Mouse (Mus musculus): Measurements from ENCODE around the gene Cux2. TPM values are rescaled to one million over a fixed set of nuclear protein-coding genes. Genes with fewer than 3 reads are reported as not detected.

Gene Cux2
- polyA plus RNA-seq, 1 experiment: 0.62 TPM

DNA sequence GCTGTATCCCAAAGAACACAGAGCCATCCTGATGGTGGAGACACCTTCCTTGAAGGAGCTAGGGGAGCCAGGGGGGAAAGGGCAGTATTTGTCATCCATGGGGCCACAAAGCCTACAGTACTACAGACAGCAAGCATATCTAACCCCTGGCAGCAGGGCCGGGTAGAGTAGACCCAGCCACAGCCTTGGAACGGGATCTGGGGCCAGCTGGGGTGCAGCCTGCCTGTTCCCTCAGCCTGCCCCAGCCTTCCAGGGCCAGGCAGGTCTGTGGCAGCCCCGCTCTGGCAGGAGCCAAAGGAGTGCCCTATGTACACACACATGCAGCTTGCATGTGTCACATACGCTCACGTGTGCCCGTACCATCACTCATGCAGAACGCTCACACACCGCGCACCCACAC lies 48.6 kb downstream of the Cux2 start:
- TF ChIP-seq SRF (IDR thresholded peaks at IDR 0.05; ENCODE audit: control insufficient read depth, insufficient read length, low read depth) (no peak), E2F4 (IDR thresholded peaks at IDR 0.05; ENCODE audit: insufficient read depth) (no peak), TCF3 (IDR thresholded peaks at IDR 0.05; ENCODE audit: insufficient read length, low read depth) (no peak), REST (IDR thresholded peaks at IDR 0.05; ENCODE audit: insufficient read depth, insufficient read length) (no peak), MYOD1 (IDR thresholded peaks at IDR 0.05; ENCODE audit: control insufficient read depth in 1 of 3, insufficient read length in 2 of 3, low read depth in 2 of 3) (no peak), MAX (IDR thresholded peaks at IDR 0.05; ENCODE audit: low read depth) (no peak), USF1 (IDR thresholded peaks at IDR 0.05; ENCODE audit: low read depth) (no peak), CEBPB (IDR thresholded peaks at IDR 0.05; ENCODE audit: insufficient read depth, poor library complexity, severe bottlenecking) (no peak), TCF12 (IDR thresholded peaks at IDR 0.05; ENCODE audit: insufficient read depth, poor library complexity, severe bottlenecking) (no peak), POLR2A (IDR thresholded peaks at IDR 0.05; ENCODE audit: insufficient read length, low read depth) (no peak), MYOG (IDR thresholded peaks at IDR 0.05; ENCODE audit: control insufficient read depth in 1 of 3, insufficient read depth in 1 of 3, insufficient read length in 2 of 3, low read depth in 2 of 3) (no peak), POLR2AphosphoS2 (IDR thresholded peaks at IDR 0.05; ENCODE audit: insufficient read length, low read depth) (no peak)
- no peak overlapping the region for H3K4me3 ChIP-seq
- H3K4me2 ChIP-seq (ENCODE audit: low read depth): no peak overlapping the region
- no peaks in the 10 kb centered on the region for H3K36me3 ChIP-seq (ENCODE audit: control insufficient read depth, insufficient read depth)
- no peak overlapping the region for H3ac ChIP-seq (ENCODE audit: control insufficient read depth, insufficient read length)
- H3K27me3 ChIP-seq (ENCODE audit: control insufficient read depth, insufficient read depth, insufficient read length): peaks cover 83% of the 10 kb centered on the region
- no peaks in the 10 kb centered on the region for H3K79me2 ChIP-seq (ENCODE audit: control insufficient read depth, insufficient read depth)

DNA sequence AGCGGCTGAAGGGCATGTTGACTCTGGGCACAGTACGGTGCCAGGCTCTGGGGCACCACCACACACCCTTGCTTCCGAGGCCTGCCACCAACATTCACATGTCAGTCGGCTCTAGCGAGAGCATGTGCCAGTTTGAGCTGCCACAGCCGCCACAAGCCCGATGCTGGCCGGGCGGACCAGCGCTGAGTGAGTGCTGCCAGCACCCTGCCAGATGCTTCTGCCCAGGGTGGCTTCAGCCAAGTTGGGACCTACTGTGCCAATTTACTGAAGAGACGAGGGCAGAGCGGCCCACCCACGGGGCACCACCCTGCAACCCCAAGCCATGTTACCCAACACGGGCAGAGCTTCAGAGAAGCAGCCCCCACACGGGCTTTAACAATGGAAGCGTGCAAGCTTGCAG lies 49.5 kb downstream of the Cux2 start:
- Histone ChIP-seq H3K4me2 (ENCODE audit: low read depth) (no peak overlapping the region), H3K4me3 (no peak overlapping the region), H3ac (ENCODE audit: control insufficient read depth, insufficient read length) (no peak overlapping the region), H3K79me2 (ENCODE audit: control insufficient read depth, insufficient read depth) (no peaks in the 10 kb centered on the region), H3K27me3 (ENCODE audit: control insufficient read depth, insufficient read depth, insufficient read length) (peaks cover 92% of the 10 kb centered on the region), H3K36me3 (ENCODE audit: control insufficient read depth, insufficient read depth) (no peaks in the 10 kb centered on the region)
- TF ChIP-seq CEBPB (IDR thresholded peaks at IDR 0.05; ENCODE audit: insufficient read depth, poor library complexity, severe bottlenecking) (no peak), MYOG (IDR thresholded peaks at IDR 0.05; ENCODE audit: control insufficient read depth in 1 of 3, insufficient read depth in 1 of 3, insufficient read length in 2 of 3, low read depth in 2 of 3) (no peak), E2F4 (IDR thresholded peaks at IDR 0.05; ENCODE audit: insufficient read depth) (no peak), POLR2AphosphoS2 (IDR thresholded peaks at IDR 0.05; ENCODE audit: insufficient read length, low read depth) (no peak)

DNA sequence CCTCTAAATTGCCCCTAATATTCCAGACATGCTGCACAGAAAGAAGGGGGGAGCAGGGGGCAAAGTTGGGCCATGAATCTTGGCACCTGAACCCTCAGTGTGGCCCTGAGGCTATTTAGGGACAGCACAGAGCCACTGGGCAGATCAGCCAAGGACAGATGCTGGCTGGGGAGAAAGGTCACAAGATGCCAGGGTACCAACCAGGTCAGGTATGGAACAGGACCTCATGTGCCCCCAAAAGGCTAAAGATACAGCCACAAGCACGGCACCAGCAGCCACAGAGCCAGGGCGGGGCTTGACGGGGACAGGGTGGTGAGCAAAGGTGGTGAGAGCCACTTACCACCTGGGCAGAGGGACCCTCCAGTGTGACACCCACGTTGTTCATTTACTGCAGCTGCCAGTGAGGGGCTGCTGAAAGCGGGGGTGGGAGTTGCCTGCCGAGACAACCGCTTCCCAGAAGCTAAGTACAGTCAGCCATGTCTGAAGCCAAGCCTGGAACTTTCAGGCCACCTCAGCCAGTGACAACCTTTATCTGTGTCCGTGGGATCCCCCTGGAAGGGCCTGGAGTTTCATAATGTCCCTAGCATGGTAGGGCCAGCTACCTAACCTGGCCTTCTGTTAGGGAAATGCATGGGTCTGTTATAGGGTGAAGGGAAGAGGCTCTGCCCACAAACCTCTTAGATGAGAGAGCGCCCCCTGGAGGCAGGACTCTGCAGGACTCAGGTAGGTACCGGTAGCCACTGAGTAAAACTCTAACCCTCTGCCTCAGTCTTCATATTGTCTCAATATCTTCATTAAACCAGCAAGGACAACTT lies 50.7 kb downstream of the Cux2 start:
- Histone ChIP-seq H3K4me3 (no peak overlapping the region), H3K4me2 (ENCODE audit: low read depth) (no peak overlapping the region), H3ac (ENCODE audit: control insufficient read depth, insufficient read length) (no peak overlapping the region), H3K79me2 (ENCODE audit: control insufficient read depth, insufficient read depth) (no peaks in the 10 kb centered on the region), H3K36me3 (ENCODE audit: control insufficient read depth, insufficient read depth) (no peaks in the 10 kb centered on the region), H3K27me3 (ENCODE audit: control insufficient read depth, insufficient read depth, insufficient read length) (peaks cover 95% of the 10 kb centered on the region)
- TF ChIP-seq POLR2A (IDR thresholded peaks at IDR 0.05; ENCODE audit: insufficient read length, low read depth): no peak
- TF ChIP-seq MYOG (IDR thresholded peaks at IDR 0.05; ENCODE audit: control insufficient read depth in 1 of 3, insufficient read depth in 1 of 3, insufficient read length in 2 of 3, low read depth in 2 of 3): no peak
- TF ChIP-seq TCF3 (IDR thresholded peaks at IDR 0.05; ENCODE audit: insufficient read length, low read depth): no peak
- TF ChIP-seq POLR2AphosphoS2 (IDR thresholded peaks at IDR 0.05; ENCODE audit: insufficient read length, low read depth): no peak
- no peak for TF ChIP-seq SRF (IDR thresholded peaks at IDR 0.05; ENCODE audit: control insufficient read depth, insufficient read length, low read depth)
- TF ChIP-seq TCF12 (IDR thresholded peaks at IDR 0.05; ENCODE audit: insufficient read depth, poor library complexity, severe bottlenecking): no peak
- no peak for TF ChIP-seq MYOD1 (IDR thresholded peaks at IDR 0.05; ENCODE audit: control insufficient read depth in 1 of 3, insufficient read length in 2 of 3, low read depth in 2 of 3)
- TF ChIP-seq CEBPB (IDR thresholded peaks at IDR 0.05; ENCODE audit: insufficient read depth, poor library complexity, severe bottlenecking): no peak
- TF ChIP-seq E2F4 (IDR thresholded peaks at IDR 0.05; ENCODE audit: insufficient read depth): no peak
- no peak for TF ChIP-seq REST (IDR thresholded peaks at IDR 0.05; ENCODE audit: insufficient read depth, insufficient read length)
- TF ChIP-seq MAX (IDR thresholded peaks at IDR 0.05; ENCODE audit: low read depth): no peak
- no peak for TF ChIP-seq USF1 (IDR thresholded peaks at IDR 0.05; ENCODE audit: low read depth)

DNA sequence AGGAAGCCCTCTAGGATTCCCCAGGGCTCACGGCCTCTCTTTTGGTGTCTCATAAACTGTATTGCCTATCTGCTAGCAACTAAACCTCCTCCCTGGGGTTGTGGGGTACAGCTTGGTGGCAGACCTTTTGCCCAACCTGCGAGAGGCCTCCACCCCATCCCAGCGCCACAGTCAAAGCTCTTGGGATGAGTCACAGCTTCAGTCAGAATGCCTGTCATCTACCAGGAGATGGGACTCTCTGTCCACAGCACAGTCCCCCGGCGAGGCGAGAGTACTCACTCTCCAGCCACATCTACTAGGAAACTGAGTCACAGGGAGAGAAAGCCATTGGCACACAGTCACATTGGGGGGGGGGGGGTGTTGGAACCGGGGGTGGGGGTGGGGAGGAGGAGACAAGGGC lies 51.6 kb downstream of the Cux2 start:
- TF ChIP-seq USF1 (IDR thresholded peaks at IDR 0.05; ENCODE audit: low read depth) (no peak), TCF12 (IDR thresholded peaks at IDR 0.05; ENCODE audit: insufficient read depth, poor library complexity, severe bottlenecking) (no peak), MYOD1 (IDR thresholded peaks at IDR 0.05; ENCODE audit: control insufficient read depth in 1 of 3, insufficient read length in 2 of 3, low read depth in 2 of 3) (no peak), POLR2AphosphoS2 (IDR thresholded peaks at IDR 0.05; ENCODE audit: insufficient read length, low read depth) (no peak), CEBPB (IDR thresholded peaks at IDR 0.05; ENCODE audit: insufficient read depth, poor library complexity, severe bottlenecking) (no peak), SRF (IDR thresholded peaks at IDR 0.05; ENCODE audit: control insufficient read depth, insufficient read length, low read depth) (no peak)
- Histone ChIP-seq H3K27me3 (ENCODE audit: control insufficient read depth, insufficient read depth, insufficient read length) (peaks cover 94% of the 10 kb centered on the region), H3K4me3 (no peak overlapping the region)

DNA sequence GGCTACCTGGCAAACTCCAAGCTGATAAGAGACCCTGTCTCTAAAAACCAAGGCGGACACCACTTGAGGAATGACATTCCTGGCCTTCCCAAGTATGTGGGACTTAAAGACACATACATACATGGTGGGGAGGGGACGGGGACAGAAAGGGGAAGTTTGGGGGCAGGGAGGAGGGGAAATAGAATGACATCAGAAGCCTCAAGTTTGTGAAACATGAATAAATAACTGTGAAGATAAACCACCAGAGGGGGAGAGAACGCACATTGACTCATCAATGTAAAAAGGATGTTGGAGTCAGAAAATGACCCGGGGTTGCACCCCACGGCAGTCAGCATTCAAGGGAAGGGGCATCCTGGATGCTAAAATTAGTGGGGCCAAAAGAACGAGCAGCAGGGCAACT lies 53.2 kb downstream of the Cux2 start:
- Histone ChIP-seq H3K27me3 (ENCODE audit: control insufficient read depth, insufficient read depth, insufficient read length) (peaks cover 93% of the 10 kb centered on the region), H3K4me3 (no peak overlapping the region), H3K4me2 (ENCODE audit: low read depth) (no peak overlapping the region), H3ac (ENCODE audit: control insufficient read depth, insufficient read length) (no peak overlapping the region), H3K36me3 (ENCODE audit: control insufficient read depth, insufficient read depth) (no peaks in the 10 kb centered on the region), H3K79me2 (ENCODE audit: control insufficient read depth, insufficient read depth) (no peaks in the 10 kb centered on the region)
- TF ChIP-seq USF1 (IDR thresholded peaks at IDR 0.05; ENCODE audit: low read depth): no peak

More for the DNA sequence above, 51.6 kb downstream of the Cux2 start:
- Histone ChIP-seq H3K4me2 (ENCODE audit: low read depth) (no peak overlapping the region), H3K36me3 (ENCODE audit: control insufficient read depth, insufficient read depth) (no peaks in the 10 kb centered on the region), H3K79me2 (ENCODE audit: control insufficient read depth, insufficient read depth) (no peaks in the 10 kb centered on the region), H3ac (ENCODE audit: control insufficient read depth, insufficient read length) (no peak overlapping the region)

All from myocyte (in vitro differentiated cells).